Mouse (Mus musculus): ENCODE measurements around the gene Igf2bp3.

Igf2bp3 gene

DNA sequence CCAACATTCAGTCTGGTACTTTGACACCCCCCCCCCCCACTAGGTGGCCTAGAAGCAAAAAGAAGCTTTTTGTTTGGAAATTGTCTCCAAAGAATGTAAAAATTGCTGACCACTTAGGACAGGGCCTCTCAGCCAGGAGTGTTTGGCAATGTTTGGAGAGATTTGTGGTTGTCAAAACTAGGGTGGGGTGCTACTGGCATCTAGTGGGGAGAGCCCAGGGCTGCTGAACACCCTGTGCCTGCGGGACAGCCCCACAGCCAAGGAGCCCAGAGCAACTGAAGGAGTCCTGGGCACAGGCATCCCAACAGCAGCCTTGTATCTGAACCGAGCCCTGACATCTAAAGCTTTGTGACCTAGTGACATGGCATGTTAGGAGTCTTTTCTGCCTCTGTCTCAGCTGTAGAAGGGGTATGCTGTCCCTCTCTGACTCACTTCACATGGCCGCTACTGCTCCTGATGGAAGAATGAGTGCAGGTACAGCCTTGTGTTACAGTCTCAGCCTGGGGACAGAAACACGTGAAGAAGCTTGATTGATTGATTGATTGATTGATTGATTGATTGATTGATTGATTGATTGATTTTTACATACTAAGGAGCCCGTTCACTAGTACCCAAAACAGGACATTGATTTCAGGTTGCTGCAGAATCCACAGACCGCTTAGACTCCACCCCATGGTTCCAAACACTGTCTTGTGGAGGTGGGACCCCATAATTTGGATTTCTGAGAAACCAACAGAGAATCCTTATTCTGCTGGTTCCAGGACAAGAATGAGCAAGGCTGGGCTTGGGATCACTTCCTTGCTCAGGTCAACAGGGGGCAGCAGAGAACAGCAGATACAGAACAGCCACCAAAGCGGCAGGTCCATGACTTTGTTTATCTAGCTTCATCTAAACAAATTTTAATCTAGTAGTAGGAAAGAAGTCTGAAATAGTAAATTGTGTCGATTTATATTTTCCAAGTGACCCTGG is 157.4 kb downstream of the Igf2bp3 start:
- no peaks in the 10 kb centered on the region for H3K27me3 ChIP-seq (ENCODE audit: control insufficient read depth, insufficient read depth, low read length, poor library complexity, severe bottlenecking)
- peak; percentile 82 for DNase-seq (ENCODE audit: low read depth, low spot score)
- no peaks in the 10 kb centered on the region for H3K36me3 ChIP-seq (ENCODE audit: control insufficient read depth, insufficient read depth, low read length, poor library complexity, severe bottlenecking)

DNA sequence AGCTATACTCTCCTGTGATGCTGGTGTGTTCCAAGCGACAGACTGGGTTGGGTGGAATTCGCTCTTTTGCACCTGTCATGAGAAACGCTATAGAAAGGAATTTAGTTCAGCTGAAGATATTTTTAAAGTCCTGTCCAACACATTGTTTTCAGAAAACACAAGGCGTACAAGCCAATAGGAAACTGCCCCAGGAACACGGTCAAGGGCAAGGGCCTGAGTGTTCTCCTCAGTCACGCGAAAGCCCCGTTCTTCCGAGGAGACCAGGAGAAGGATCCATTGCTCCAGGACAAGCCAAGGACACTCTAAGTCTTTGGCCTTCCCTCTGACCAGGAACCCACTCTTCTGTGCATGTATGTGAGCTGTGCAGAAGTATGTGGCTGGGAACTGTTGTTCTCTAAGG is 158.7 kb downstream of the Igf2bp3 start:
- H3K27me3 ChIP-seq (ENCODE audit: control insufficient read depth, insufficient read depth, low read length, poor library complexity, severe bottlenecking) = no peaks in the 10 kb centered on the region
- no peak for DNase-seq (ENCODE audit: low read depth, low spot score)
- no peaks in the 10 kb centered on the region for H3K36me3 ChIP-seq (ENCODE audit: control insufficient read depth, insufficient read depth, low read length, poor library complexity, severe bottlenecking)

DNA sequence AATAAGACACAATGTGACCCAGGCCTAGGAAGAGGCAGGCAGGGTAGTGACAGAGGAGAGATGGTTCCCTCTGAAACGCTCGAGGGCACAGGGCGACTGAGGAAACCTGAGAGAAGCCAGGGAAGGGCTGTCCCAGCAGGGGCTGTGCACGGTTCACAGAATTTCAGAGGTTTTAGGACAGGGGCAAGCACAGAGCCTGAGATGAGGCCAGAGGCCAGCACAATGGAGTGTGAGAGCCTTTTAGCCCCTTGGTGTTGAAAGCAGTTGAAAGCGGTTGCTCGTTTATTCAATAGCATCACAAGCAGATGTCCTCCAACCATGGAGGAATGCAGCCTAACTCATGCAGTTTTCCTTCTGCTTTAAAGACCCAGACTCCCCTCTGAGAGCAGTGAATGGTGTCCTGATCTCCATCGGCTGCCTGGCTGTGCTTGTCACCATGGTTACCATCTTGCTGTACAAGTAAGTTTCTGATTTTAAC is 159.5 kb downstream of the Igf2bp3 start:
- H3K27me3 ChIP-seq (ENCODE audit: control insufficient read depth, insufficient read depth, low read length, poor library complexity, severe bottlenecking) = no peaks in the 10 kb centered on the region
- no peaks in the 10 kb centered on the region for H3K36me3 ChIP-seq (ENCODE audit: control insufficient read depth, insufficient read depth, low read length, poor library complexity, severe bottlenecking)
- DNase-seq (ENCODE audit: low read depth, low spot score) = no peak

DNA sequence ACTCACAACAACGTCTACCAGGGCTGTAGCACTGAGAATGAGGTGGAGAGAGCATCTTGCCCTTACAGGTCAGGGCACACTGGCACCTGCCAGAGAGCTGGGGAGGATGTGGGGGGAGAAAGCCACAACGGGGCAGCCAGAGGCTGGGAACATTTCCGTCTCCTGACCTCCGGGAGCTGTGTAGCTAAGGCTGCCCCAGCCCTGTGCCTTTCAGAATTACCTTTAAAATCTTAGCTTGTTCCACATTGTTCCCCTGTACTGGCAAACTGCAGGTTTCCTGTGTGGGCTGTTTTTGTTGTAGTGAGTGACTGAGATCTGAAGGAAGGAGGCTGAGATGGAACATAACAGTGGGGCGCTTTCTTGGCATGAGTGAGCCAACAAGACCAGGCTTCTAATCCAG is 162.6 kb downstream of the Igf2bp3 start:
- no peaks in the 10 kb centered on the region for H3K27me3 ChIP-seq (ENCODE audit: control insufficient read depth, insufficient read depth, low read length, poor library complexity, severe bottlenecking)
- DNase-seq (ENCODE audit: low read depth, low spot score) = no peak
- H3K36me3 ChIP-seq (ENCODE audit: control insufficient read depth, insufficient read depth, low read length, poor library complexity, severe bottlenecking) = no peaks in the 10 kb centered on the region

DNA sequence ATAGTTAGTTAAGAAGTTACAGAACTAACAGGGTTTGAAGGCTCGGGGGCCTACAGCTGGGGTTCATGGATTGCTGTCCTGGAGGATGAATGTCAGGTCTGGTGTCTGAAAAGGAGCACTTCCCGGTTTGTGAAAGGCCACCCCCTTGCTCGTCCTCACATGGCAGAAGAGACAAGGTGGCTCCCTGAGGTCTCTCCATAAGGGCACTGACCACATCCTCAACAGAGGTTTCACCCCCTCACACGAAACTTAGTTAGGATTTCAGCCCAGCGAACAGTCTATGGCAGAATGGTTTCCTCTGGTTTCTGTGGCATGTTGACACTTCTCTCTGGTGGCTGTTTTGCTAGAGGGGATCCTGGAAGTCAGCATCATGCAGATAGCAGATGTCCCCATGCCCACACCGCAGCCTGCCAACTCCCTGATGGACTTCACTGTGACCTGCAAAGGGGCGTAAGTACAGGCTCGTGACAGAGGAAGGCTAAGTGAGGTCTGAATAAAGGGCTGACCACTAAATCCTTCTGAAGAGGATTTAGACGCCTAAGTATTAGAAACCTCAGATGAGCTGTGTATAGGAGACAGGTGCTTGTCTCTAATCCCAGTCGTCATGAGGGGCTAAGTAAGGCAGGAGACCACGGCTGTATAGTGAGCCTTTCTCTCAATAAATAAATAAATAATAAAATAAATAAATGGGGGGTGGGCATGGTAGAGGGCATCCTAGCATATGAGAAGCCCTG is 163.9 kb downstream of the Igf2bp3 start:
- H3K27me3 ChIP-seq (ENCODE audit: control insufficient read depth, insufficient read depth, low read length, poor library complexity, severe bottlenecking) = no peaks in the 10 kb centered on the region
- DNase-seq (ENCODE audit: low read depth, low spot score) = no peak
- no peaks in the 10 kb centered on the region for H3K36me3 ChIP-seq (ENCODE audit: control insufficient read depth, insufficient read depth, low read length, poor library complexity, severe bottlenecking)

DNA sequence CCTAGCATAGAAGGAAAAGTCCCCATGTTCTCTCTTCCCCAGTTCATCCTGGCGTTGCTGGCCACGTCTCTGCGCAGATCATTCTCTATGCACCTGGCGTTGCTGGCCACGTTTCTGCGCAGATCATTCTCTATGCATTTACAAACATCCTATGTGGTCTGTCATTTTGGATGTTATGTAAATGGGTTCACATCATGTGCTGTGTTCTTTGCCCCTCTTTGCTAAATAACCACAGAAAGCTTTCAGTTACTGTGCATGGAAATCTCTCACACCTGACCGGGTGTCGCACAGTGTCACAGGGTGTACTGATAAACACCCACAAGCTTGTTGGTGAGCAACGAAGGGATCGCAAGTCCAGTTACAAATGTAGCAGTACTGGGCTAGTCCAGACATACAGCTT is 166.4 kb downstream of the Igf2bp3 start:
- no peak for DNase-seq (ENCODE audit: low read depth, low spot score)
- no peaks in the 10 kb centered on the region for H3K36me3 ChIP-seq (ENCODE audit: control insufficient read depth, insufficient read depth, low read length, poor library complexity, severe bottlenecking)
- no peaks in the 10 kb centered on the region for H3K27me3 ChIP-seq (ENCODE audit: control insufficient read depth, insufficient read depth, low read length, poor library complexity, severe bottlenecking)

DNA sequence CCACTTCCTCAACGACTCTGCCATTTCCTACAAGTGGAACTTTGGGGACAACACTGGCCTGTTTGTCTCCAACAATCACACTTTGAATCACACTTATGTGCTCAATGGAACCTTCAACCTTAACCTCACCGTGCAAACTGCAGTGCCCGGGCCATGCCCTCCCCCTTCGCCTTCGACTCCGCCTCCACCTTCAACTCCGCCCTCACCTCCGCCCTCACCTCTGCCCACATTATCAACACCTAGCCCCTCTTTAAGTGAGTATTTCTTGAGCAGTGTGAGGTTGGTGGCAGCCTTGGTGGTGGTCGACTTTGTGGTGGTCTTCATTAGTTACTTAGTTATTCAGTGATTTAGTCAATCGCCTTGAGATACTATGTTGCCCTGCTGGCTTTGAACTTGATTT is 166.9 kb downstream of the Igf2bp3 start:
- DNase-seq (ENCODE audit: low read depth, low spot score) = no peak
- no peaks in the 10 kb centered on the region for H3K27me3 ChIP-seq (ENCODE audit: control insufficient read depth, insufficient read depth, low read length, poor library complexity, severe bottlenecking)

DNA sequence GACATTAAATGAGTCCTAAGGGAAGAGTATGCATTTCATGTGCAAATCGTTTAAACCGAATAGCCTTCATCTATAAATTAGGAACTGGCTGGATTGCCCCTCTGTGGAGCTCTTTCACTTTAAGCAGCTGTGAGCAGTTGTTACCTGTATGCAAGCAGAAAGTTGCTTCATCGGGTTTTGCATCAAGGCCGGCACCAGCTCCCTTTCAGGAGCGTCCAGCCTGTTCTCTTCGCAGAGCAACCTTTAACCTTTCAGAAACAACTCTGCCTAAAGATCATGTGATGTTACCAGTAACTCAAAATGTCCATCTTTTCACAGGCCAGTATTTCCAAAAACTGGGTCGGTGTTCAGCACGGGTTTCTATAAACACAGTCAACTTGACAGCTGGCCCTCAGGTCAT is 167.8 kb downstream of the Igf2bp3 start:
- no peak for DNase-seq (ENCODE audit: low read depth, low spot score)
- no peaks in the 10 kb centered on the region for H3K36me3 ChIP-seq (ENCODE audit: control insufficient read depth, insufficient read depth, low read length, poor library complexity, severe bottlenecking)
- no peaks in the 10 kb centered on the region for H3K27me3 ChIP-seq (ENCODE audit: control insufficient read depth, insufficient read depth, low read length, poor library complexity, severe bottlenecking)

More for the DNA sequence above, 166.9 kb downstream of the Igf2bp3 start:
- H3K36me3 ChIP-seq (ENCODE audit: control insufficient read depth, insufficient read depth, low read length, poor library complexity, severe bottlenecking) = no peaks in the 10 kb centered on the region

DNA sequence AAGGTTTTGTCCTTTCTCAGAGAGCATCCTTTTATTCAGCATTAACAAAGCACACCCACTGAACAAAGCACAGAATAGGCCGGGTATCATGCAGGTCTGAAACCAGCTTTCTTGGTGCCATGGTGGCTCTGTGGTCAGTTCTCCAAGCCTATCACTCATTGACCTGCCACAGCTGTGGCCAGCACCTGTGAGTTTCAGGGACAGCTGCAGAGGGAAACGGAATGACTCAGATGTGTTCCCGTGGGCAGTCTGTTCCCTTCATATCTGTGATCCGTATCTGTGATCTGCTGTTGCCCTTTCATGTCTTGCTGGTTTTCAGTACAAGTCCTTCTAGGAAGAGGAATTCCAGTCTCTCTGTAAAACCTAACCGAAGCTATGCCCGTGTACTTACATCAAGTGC is 168.3 kb downstream of the Igf2bp3 start:
- DNase-seq (ENCODE audit: low read depth, low spot score) = no peak
- H3K27me3 ChIP-seq (ENCODE audit: control insufficient read depth, insufficient read depth, low read length, poor library complexity, severe bottlenecking) = no peaks in the 10 kb centered on the region
- H3K36me3 ChIP-seq (ENCODE audit: control insufficient read depth, insufficient read depth, low read length, poor library complexity, severe bottlenecking) = no peaks in the 10 kb centered on the region

DNA sequence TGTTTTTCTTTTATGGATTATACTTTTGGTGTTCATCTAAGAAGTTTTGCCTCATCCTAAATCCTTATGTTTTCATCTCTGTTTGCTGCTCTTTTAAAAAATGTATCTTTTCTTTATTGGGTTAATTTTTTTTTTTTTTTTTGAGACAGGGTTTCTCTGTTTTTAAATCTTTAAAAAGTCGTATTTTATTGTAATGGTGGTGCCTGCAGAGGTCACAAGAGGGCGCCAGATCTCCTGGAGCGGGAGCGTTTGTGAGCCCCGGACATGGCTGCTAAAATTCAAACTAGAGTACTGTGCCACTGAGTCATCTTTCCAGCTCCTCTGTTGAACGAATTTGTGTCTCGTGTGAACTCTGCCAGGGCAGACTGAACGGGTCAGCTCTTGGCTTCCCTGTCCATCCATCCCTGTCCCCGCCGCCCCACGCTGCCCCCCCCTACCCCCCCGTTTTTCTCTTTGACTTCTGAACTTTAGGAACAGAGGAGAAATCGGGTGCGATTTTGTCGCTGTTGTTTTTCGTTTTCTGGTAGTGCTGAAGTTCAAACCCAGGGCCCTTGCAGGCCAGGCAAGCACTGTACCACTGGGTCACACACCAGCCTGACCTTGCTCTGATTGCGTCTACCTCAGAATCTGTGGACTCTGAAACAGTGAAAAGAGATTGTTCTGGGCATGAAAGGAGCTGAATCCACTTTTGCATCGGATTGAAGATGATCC is 175.1 kb downstream of the Igf2bp3 start:
- peak; percentile 74 for DNase-seq (ENCODE audit: low read depth, low spot score)
- Histone ChIP-seq H3K27me3 (ENCODE audit: control insufficient read depth, insufficient read depth, low read length, poor library complexity, severe bottlenecking) (no peaks in the 10 kb centered on the region), H3K36me3 (ENCODE audit: control insufficient read depth, insufficient read depth, low read length, poor library complexity, severe bottlenecking) (no peaks in the 10 kb centered on the region)

DNA sequence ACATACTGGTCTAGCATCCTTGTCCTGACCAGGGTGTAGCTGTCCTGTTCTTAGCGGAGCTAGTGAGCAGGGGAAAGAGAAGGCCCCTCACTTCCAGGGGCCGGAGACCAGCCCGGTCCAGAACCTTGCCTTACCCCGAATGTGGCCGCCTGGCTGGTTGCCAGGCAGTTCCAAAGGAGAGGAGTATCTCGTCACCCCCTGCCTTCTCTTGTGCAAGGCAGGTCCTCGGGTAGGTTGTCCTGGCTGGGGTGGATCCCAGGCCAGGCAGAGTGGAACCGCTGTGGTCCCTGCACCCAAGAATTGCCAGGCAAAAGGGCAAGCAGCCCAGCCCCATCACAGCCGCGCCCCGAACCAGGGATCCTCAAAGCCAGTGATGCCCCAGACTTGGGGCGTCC is 177.5 kb downstream of the Igf2bp3 start:
- Histone ChIP-seq H3K27me3 (ENCODE audit: control insufficient read depth, insufficient read depth, low read length, poor library complexity, severe bottlenecking) (no peaks in the 10 kb centered on the region), H3K36me3 (ENCODE audit: control insufficient read depth, insufficient read depth, low read length, poor library complexity, severe bottlenecking) (no peaks in the 10 kb centered on the region)
- no peak for DNase-seq (ENCODE audit: low read depth, low spot score)

DNA sequence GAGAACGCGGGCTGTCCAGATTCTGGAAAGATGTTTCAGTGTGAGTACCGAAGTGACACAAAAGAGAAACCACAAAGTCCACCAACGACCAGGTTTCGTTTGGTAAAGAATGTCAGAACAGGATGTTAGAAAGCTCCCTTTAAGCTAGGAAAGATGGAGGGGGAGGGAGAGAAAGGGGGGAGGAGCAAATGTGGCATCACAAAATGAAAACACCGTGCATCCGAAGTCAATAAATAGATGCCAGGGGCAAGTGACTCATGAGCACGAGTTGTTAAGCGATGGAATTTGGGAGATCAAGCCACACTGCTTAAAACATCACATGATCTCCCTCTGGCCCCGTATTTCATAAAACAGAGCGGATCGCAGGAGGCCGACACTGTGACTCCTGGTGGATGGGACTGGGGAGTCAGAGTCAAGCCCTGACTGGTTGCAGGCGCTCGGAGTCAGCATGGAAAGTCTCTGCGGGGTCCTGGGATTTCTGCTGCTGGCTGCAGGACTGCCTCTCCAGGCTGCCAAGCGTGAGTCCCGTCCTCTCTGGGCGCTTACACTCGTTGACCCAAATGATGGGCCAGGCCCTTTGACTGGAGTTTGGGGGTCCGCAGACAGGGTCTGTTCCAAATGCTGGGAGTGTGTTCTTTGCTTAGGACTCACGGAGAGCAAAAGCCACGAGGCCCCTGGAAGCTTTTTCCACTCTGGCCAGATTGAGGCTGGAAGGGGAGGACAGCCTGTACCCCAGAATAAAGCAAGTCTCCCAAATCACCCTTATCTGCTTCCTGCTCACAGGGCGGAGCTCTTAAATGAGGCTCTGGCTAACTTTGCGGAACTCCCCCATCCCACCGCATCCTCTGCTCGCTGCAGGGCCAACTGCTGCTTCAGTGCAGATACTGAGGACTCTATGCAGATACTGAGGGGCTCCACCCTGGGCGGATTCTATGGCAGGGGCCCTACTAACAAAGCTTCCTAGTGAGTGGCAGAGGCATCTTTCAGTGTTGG is 178.2 kb downstream of the Igf2bp3 start, which contains the start of gene Gpnmb:
Gpnmb (plus strand) TSS at position 272 of the 993 bp plus-strand sequence.
- H3K36me3 ChIP-seq (ENCODE audit: control insufficient read depth, insufficient read depth, low read length, poor library complexity, severe bottlenecking) = no peaks in the 10 kb centered on the region
- DNase-seq (ENCODE audit: low read depth, low spot score) = no peak

More for the DNA sequence above, 178.2 kb downstream of the Igf2bp3 start, which contains the start of gene Gpnmb:
- no peaks in the 10 kb centered on the region for H3K27me3 ChIP-seq (ENCODE audit: control insufficient read depth, insufficient read depth, low read length, poor library complexity, severe bottlenecking)
